Mouse (Mus musculus): ENCODE data around the gene Oxct2a.

DNA sequence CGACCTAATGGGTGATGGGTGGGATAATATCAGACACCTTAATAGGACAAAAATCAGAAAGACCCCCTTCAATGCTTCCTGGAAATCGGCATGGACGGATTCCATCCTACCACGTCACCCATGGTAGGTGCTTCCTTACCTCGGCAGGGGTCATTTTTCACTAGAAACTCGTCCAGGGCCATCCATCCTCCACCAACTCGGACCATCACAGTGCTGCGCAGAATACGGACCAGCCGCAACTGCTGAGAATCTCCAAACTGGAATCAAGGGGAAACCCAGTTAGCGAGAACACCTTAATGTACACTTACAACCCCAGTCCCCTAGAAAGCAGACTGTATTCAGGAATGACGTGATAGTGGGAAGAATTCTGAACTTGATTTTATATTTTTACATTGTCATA lies 37.3 kb upstream of the Oxct2a start:
- TF ChIP-seq POLR2A (IDR thresholded peaks at IDR 0.05; ENCODE audit: low read depth, low read length) (no peak), CHD1 (IDR thresholded peaks at IDR 0.05; ENCODE audit: low read depth, low read length) (no peak), CTCF (conservative IDR thresholded peaks at IDR 0.05 in 1 of 2, IDR thresholded peaks at IDR 0.05 in 1 of 2; ENCODE audit: low read depth in 2 of 2, low read length in 2 of 2) (no peak), JUND (conservative IDR thresholded peaks at IDR 0.05; ENCODE audit: low read depth, low read length) (no peak), SIN3A (IDR thresholded peaks at IDR 0.05; ENCODE audit: low read length) (no peak), USF1 (IDR thresholded peaks at IDR 0.05; ENCODE audit: low read depth, low read length) (no peak), TCF12 (IDR thresholded peaks at IDR 0.05; ENCODE audit: low read depth, low read length) (no peak)
